Mouse (Mus musculus): ENCODE data around the gene Prr5. TPM values are rescaled to one million over a fixed set of nuclear protein-coding genes. Genes with fewer than 3 reads are reported as not detected.

Prr5 gene
- polyA plus RNA-seq, 1 experiment from 2014 or later: 17.1 TPM

GRCm38 (mm10) chr15:84674329-84675067, 5.1 kb downstream of the Prr5 start:
- Histone ChIP-seq H3K36me3 (no peaks in the 10 kb centered on the region), H3K4me1 (peaks cover 31% of the 10 kb centered on the region), H3K9me3 (replicated peaks) (no peaks in the 10 kb centered on the region), H3K27ac (replicated peaks) (no peak overlapping the region), H3K27me3 (ENCODE audit: low read depth, poor library complexity, severe bottlenecking) (peaks cover 20% of the 10 kb centered on the region), H3K4me3 (no peak overlapping the region)
- 81% methylated on average over 11 of the region's 11 CpGs for WGBS
- no peak for DNase-seq (ENCODE audit: low spot score)

- H3K27ac ChIP-seq (replicated peaks): 0 out of 2 replicates have a peak overlapping the region, but pooled peaks have one; percentile 3
- no peak overlapping the region for H3K4me3 ChIP-seq
- peaks cover 35% of the 10 kb centered on the region for H3K4me1 ChIP-seq
- no peaks in the 10 kb centered on the region for H3K36me3 ChIP-seq
- no peaks in the 10 kb centered on the region for H3K9me3 ChIP-seq (replicated peaks)
- DNase-seq (ENCODE audit: low spot score): no peak
- 82% methylated on average over 8 of the region's 8 CpGs for WGBS
- H3K27me3 ChIP-seq (ENCODE audit: low read depth, poor library complexity, severe bottlenecking): peaks cover 28% of the 10 kb centered on the region
Measured at GRCm38 (mm10) chr15:84675317-84675716, 5.9 kb downstream of the Prr5 start.

DNA sequence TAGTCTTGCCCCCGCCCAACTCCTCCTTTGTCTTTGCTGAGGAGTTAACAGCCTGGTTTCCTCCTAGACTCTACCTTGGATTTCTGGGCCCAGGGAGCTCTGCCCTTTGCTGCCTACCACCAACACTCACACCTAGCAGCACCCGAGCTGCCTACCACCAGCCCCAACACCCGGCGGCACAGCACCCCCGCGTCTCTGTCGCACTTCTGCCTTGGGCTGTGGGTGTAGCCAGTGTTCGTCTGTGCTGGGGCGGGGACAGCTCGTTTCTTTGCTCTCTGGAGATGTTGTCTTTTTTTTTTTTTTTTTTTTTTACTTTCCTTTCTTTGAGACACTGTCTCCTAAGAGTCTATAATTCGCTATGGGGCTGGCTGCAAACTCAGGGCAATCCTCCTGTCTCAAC, 8.5 kb downstream of the Prr5 start:
- Histone ChIP-seq H3K9me3 (replicated peaks) (no peaks in the 10 kb centered on the region), H3K4me3 (no peak overlapping the region), H3K36me3 (no peaks in the 10 kb centered on the region), H3K4me1 (peaks cover 48% of the 10 kb centered on the region), H3K27me3 (ENCODE audit: low read depth, poor library complexity, severe bottlenecking) (peaks cover 48% of the 10 kb centered on the region), H3K27ac (replicated peaks) (no peak overlapping the region)
- WGBS: 73% methylated on average over 11 of the region's 11 CpGs
- no peak for DNase-seq (ENCODE audit: low spot score)

- H3K27me3 ChIP-seq (ENCODE audit: low read depth, poor library complexity, severe bottlenecking): peaks cover 59% of the 10 kb centered on the region
- no peak overlapping the region for H3K27ac ChIP-seq (replicated peaks)
- no peaks in the 10 kb centered on the region for H3K9me3 ChIP-seq (replicated peaks)
- H3K36me3 ChIP-seq: no peaks in the 10 kb centered on the region
- peaks cover 58% of the 10 kb centered on the region for H3K4me1 ChIP-seq
- WGBS: 95% methylated on average over 4 of the region's 4 CpGs
- DNase-seq (ENCODE audit: low spot score): no peak
- H3K4me3 ChIP-seq: no peak overlapping the region
Measured at GRCm38 (mm10) chr15:84679090-84679489, 9.7 kb downstream of the Prr5 start.

- WGBS: 77% methylated on average over 3 of the region's 3 CpGs
- Histone ChIP-seq H3K27me3 (ENCODE audit: low read depth, poor library complexity, severe bottlenecking) (peaks cover 60% of the 10 kb centered on the region), H3K36me3 (no peaks in the 10 kb centered on the region), H3K9me3 (replicated peaks) (no peaks in the 10 kb centered on the region), H3K4me3 (no peak overlapping the region), H3K4me1 (peaks cover 65% of the 10 kb centered on the region), H3K27ac (replicated peaks) (no peak overlapping the region)
- DNase-seq (ENCODE audit: low spot score): no peak
Measured at GRCm38 (mm10) chr15:84679794-84680193, 10.4 kb downstream of the Prr5 start.

GRCm38 (mm10) chr15:84680545-84681454, 11.4 kb downstream of the Prr5 start:
- under 1% methylated on average over 74 of the region's 77 CpGs for WGBS
- Histone ChIP-seq H3K36me3 (no peaks in the 10 kb centered on the region), H3K4me1 (peaks cover 68% of the 10 kb centered on the region), H3K9me3 (replicated peaks) (no peaks in the 10 kb centered on the region), H3K27ac (replicated peaks) (peak overlapping the region; percentile 79), H3K27me3 (ENCODE audit: low read depth, poor library complexity, severe bottlenecking) (peaks cover 60% of the 10 kb centered on the region), H3K4me3 (peak overlapping the region; percentile 80)
- DNase-seq (ENCODE audit: low spot score): peak; percentile 92

DNA sequence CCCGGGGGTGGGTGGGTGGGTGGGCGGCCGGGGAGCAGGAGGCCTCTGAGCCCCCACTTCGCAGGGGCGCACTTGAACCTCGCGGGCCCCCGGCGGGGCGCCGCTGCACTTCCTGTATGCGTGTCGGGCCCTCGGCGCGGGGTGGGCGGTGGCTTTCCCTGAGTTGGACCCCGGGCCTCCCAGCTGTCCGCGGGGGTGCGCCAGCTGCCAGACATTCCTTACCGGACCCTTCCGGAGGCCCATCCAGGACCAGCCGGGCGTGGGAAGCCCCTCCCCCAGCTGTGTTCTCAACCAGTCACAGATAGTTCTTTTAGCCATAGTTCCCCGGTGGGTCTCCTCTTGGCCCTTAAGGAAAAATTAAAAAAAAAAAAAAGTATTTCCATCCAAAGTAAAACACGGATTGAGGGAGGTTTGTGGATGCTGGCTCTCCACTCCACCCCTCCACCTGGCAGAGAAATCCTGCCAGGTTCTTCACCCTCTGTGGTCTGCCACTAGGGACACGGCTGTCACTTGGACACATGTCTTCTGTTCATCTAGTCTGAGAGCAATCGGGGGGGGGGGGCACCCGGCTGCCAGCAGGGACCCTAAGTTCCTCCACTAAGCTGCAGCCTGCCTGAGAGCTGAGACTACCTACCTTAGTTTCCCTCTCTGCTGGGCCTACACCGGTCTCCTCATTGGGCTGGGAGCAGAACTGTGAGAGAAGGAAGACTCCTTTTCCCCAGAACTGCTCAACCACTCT, 12.2 kb downstream of the Prr5 start:
- Histone ChIP-seq H3K9me3 (replicated peaks) (no peaks in the 10 kb centered on the region), H3K4me3 (peak overlapping the region; percentile 80), H3K36me3 (no peaks in the 10 kb centered on the region), H3K4me1 (peaks cover 62% of the 10 kb centered on the region), H3K27ac (replicated peaks) (peak overlapping the region; percentile 79), H3K27me3 (ENCODE audit: low read depth, poor library complexity, severe bottlenecking) (peaks cover 60% of the 10 kb centered on the region)
- WGBS: 3% methylated on average over 31 of the region's 31 CpGs
- peak; percentile 71 for DNase-seq (ENCODE audit: low spot score)

DNA sequence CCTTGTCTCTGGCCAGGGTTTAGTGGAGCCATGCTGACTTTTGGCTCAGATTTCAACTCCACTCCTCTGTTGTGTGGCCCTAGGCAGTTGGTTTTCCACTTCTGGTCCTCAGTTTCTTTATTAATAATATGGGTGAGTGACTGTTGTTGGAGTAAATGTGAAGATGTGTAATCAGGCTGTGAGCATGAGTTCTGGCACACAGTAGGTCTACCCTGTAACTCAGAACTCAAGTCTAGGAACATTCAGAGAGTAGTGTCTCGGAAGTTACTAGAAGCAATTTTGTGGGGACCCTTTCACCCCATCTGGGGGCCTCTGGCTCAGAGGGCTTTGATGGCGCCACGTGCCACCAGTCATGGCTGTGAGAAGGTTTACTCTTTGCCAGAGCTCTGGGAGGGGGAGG, 12.8 kb downstream of the Prr5 start:
- Histone ChIP-seq H3K4me1 (peaks cover 62% of the 10 kb centered on the region), H3K4me3 (peak overlapping the region; percentile 80; the same call in 1 of the 2 replicates), H3K27ac (replicated peaks) (no peak overlapping the region), H3K27me3 (ENCODE audit: low read depth, poor library complexity, severe bottlenecking) (peaks cover 60% of the 10 kb centered on the region), H3K9me3 (replicated peaks) (no peaks in the 10 kb centered on the region), H3K36me3 (no peaks in the 10 kb centered on the region)
- WGBS: 79% methylated on average over 3 of the region's 3 CpGs
- no peak for DNase-seq (ENCODE audit: low spot score)

GRCm38 (mm10) chr15:84682821-84683220, 13.4 kb downstream of the Prr5 start:
- DNase-seq (ENCODE audit: low spot score): no peak
- Histone ChIP-seq H3K27ac (replicated peaks) (no peak overlapping the region), H3K27me3 (ENCODE audit: low read depth, poor library complexity, severe bottlenecking) (peaks cover 55% of the 10 kb centered on the region), H3K36me3 (no peaks in the 10 kb centered on the region), H3K9me3 (replicated peaks) (no peaks in the 10 kb centered on the region), H3K4me3 (no peak overlapping the region), H3K4me1 (peaks cover 65% of the 10 kb centered on the region)
- 74% methylated on average over 5 of the region's 5 CpGs for WGBS

- H3K36me3 ChIP-seq: 0 out of 2 replicates have a peak, but pooled peaks cover 3% of the 10 kb centered on the region
- peaks cover 57% of the 10 kb centered on the region for H3K4me1 ChIP-seq
- DNase-seq (ENCODE audit: low spot score): no peak
- WGBS: 65% methylated on average over 5 of the region's 5 CpGs
- no peaks in the 10 kb centered on the region for H3K9me3 ChIP-seq (replicated peaks)
- no peak overlapping the region for H3K27ac ChIP-seq (replicated peaks)
- peaks cover 47% of the 10 kb centered on the region for H3K27me3 ChIP-seq (ENCODE audit: low read depth, poor library complexity, severe bottlenecking)
- no peak overlapping the region for H3K4me3 ChIP-seq
Measured at GRCm38 (mm10) chr15:84684520-84684919, 15.1 kb downstream of the Prr5 start.

DNA sequence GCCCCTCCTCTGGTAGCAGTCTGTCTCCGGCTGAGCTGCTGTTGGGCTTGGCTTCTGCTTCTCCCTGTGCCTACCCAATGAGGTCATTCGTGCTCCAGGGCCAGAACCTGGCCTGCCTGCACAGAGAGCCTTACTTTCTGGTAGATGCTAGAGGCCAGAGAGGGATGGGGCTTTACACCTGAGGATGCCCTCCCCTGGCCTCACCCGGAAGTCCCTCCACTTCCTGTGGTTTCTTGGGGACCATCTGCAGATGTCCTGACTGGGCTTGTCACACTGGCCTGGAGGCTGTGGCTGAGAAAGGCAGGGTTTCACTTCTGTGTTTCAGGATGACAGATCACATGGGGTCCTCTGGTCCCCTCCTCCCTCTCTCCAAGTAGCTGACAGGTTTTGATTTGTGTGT, 16.0 kb downstream of the Prr5 start:
- 74% methylated on average over 3 of the region's 3 CpGs for WGBS
- no peak for DNase-seq (ENCODE audit: low spot score)
- peaks cover 52% of the 10 kb centered on the region for H3K4me1 ChIP-seq

GRCm38 (mm10) chr15:84687904-84688303, 18.5 kb downstream of the Prr5 start:
- Histone ChIP-seq H3K4me1 (peaks cover 27% of the 10 kb centered on the region), H3K27ac (replicated peaks) (no peak overlapping the region), H3K36me3 (peaks cover 23% of the 10 kb centered on the region), H3K27me3 (ENCODE audit: low read depth, poor library complexity, severe bottlenecking) (peaks cover 13% of the 10 kb centered on the region), H3K4me3 (no peak overlapping the region), H3K9me3 (replicated peaks) (peaks cover 3% of the 10 kb centered on the region; the same call in 1 of the 2 replicates)
- no peak for DNase-seq (ENCODE audit: low spot score)
- 86% methylated on average over 14 of the region's 14 CpGs for WGBS

More for the DNA sequence above, 16.0 kb downstream of the Prr5 start:
- Histone ChIP-seq H3K27me3 (ENCODE audit: low read depth, poor library complexity, severe bottlenecking) (peaks cover 38% of the 10 kb centered on the region), H3K9me3 (replicated peaks) (no peaks in the 10 kb centered on the region), H3K4me3 (no peak overlapping the region), H3K27ac (replicated peaks) (no peak overlapping the region), H3K36me3 (peaks cover 9% of the 10 kb centered on the region)
